25 mouse cellular contexts compared by ENCODE assay signal in genomic region chr5:75478499-75478898, GRCm38 (mm10).
DNase-seq lines count a peak whose midpoint lies in the region; ATAC-seq and TF ChIP-seq lines count a peak whose summit lies in the region.
"Had no signal": no experiment of that assay in that cellular context is flagged by ENCODE, and none has a peak within 500 bp of the region (broad histone marks: within the 10 kb centered on the region; RNA-seq: fewer than 3 reads in every experiment).

No protein-coding gene starts in this region.

- WGBS in lung, adult 2 months: 17% methylated on average over 1 of the region's 1 CpGs
- WGBS in large intestine, adult 2 months: 8% methylated on average over 1 of the region's 1 CpGs

- H3K4me1 ChIP-seq in lung, adult 2 months (ENCODE audit: control insufficient read depth, insufficient read depth, low read length): peaks cover 10% of the 10 kb centered on the region; the same call in 1 of the 2 replicates
- H3K4me1 ChIP-seq: liver, embryonic 12.5 days; megakaryocyte, embryonic 14.5 days had no signal

- no peak for TF ChIP-seq POLR2A in lung, adult 2 months (IDR thresholded peaks at IDR 0.05; ENCODE audit: borderline replicate concordance, extremely low read depth, low read depth, low read length)

- no peak overlapping the region for H3K4me3 ChIP-seq in lung, adult 2 months (replicated peaks; ENCODE audit: extremely low read depth, low read depth, low read length)
- H3K4me3 ChIP-seq: forebrain, embryonic 13.5 days; hindbrain, embryonic 12.5 days; liver, embryonic 12.5 days; megakaryocyte, embryonic 14.5 days; midbrain, embryonic 13.5 days; neural tube, embryonic 15.5 days had no signal

- TF ChIP-seq CTCF in lung, adult 2 months (IDR thresholded peaks at IDR 0.05; ENCODE audit: insufficient read depth, low read length): no peak

- ATAC-seq in megakaryocyte-erythroid progenitor cell, adult 5-6 weeks (replicated peaks; ENCODE audit: low FRiP score, low TSS enrichment, poor library complexity, severe bottlenecking): 0 out of 2 replicates have a peak, but pooled peaks have one; percentile 34
- ATAC-seq: forebrain, embryonic 13.5 days; liver, embryonic 12.5 days; liver, postnatal 0 days; midbrain, embryonic 13.5 days had no signal

- peak; percentile 11 to 50 for DNase-seq in lung, adult 18-20 months
- DNase-seq in lung, adult 2 months: no peak
- peak; percentile 53 for DNase-seq in large intestine, adult 2 months (ENCODE audit: low read depth, low spot score)
- peak; percentile 66 for DNase-seq in lung, postnatal 10 days
- DNase-seq in right cerebral cortex, postnatal 4 days: no peak
- no peak for DNase-seq in gastrocnemius, adult 18-20 months (ENCODE audit: low spot score)
- no peak for DNase-seq in kidney, adult 9 months
- DNase-seq: adrenal gland, postnatal 10 days; cerebellum, adult 11 months; cerebellum, adult 9-10 months; cerebellum, postnatal 36 days; gastrocnemius, postnatal 36 days; heart, adult 18-20 months; heart, postnatal 36 days; kidney, postnatal 36 days; left cerebral cortex, postnatal 4 days; liver, postnatal 0 days; right cerebral cortex, adult 18-20 months had no signal

Comparison
In these comparisons a context has a peak if more than half of its experiments do, and no peak if none do; other contexts are left out.
1. DNase-seq: peak in lung, adult 18-20 months (2 of 2), large intestine, adult 2 months (single experiment) and lung, postnatal 10 days (single experiment); none in lung, adult 2 months (single experiment), right cerebral cortex, postnatal 4 days (single experiment), gastrocnemius, adult 18-20 months (single experiment) and kidney, adult 9 months (single experiment).